8 mouse cellular contexts compared by ENCODE assay signal in the genomic region with DNA sequence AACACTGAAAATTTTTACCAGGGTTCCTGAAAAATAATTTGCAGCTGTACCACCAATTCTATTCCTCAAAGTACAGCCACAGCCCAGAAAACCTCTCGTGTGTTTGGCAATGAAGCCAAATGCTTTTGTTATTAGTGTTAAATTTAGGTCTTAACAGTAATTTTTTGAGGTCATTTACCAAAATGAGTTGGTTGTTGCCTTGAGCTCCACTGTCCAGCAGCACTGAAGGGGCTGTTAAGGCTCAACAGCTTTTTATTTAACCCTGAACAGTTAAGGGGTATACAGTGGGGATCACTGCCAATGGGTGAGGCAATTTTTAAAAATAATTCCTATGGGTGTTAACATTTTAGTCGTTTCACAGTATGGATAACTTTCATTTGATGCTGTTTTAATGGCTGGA. TPM values are rescaled to one million over a fixed set of nuclear protein-coding genes. Genes with fewer than 3 reads are reported as not detected.
DNase-seq lines count a peak whose midpoint lies in the region; ATAC-seq and TF ChIP-seq lines count a peak whose summit lies in the region.

No protein-coding gene starts in this region.

- peak overlapping the region; percentile 99; the same call in 1 of the 2 replicates for H3K4me3 ChIP-seq in heart, adult 2 months
- peak overlapping the region; percentile 81 to 96 (median 84) for H3K4me3 ChIP-seq in CH12.LX (replicated peaks in 1 of 3; ENCODE audit: low read depth in 2 of 3, low read length in 2 of 3, poor library complexity in 1 of 3)
- peak overlapping the region; percentile 91 for H3K4me3 ChIP-seq in forebrain, embryonic 14.5 days (ENCODE audit: low read depth, low read length)
- peak overlapping the region; percentile 84 for H3K4me3 ChIP-seq in liver, embryonic 15.5 days (replicated peaks)

- in situ Hi-C loops in CH12.LX (cut with MboI; ENCODE audit: low pct_ligation_motif_present, low pct_unique_long_range_greater_than_20kb, low sequenced_read_pairs), result no loop called here

- no peak for ATAC-seq in forebrain, embryonic 14.5 days
- no peak for ATAC-seq in liver, embryonic 15.5 days (ENCODE audit: insufficient read depth)
- ATAC-seq in inflammation-experienced regulatory T-cells, adult 6 months, result no peak

- no peaks in the 10 kb centered on the region for H3K9me3 ChIP-seq in CH12.LX (replicated peaks; ENCODE audit: low read length)
- no peaks in the 10 kb centered on the region for H3K9me3 ChIP-seq in forebrain, embryonic 14.5 days (replicated peaks; ENCODE audit: control insufficient read depth, low read length)
- H3K9me3 ChIP-seq in liver, embryonic 15.5 days (replicated peaks), result no peaks in the 10 kb centered on the region

- peak overlapping the region; percentile 87 for H3K27ac ChIP-seq in heart, adult 2 months
- H3K27ac ChIP-seq in CH12.LX (ENCODE audit: insufficient read depth, low read depth), result no peak overlapping the region
- H3K27ac ChIP-seq in forebrain, embryonic 14.5 days (ENCODE audit: low read depth, low read length), result peak overlapping the region; percentile 97; the same call in 1 of the 2 replicates
- peak overlapping the region; percentile 85; the same call in 1 of the 2 replicates for H3K27ac ChIP-seq in liver, embryonic 15.5 days (replicated peaks)

- no peak for TF ChIP-seq EP300 in heart, adult 2 months (IDR thresholded peaks at IDR 0.05; ENCODE audit: insufficient read depth, low read depth, low read length)
- no peak for TF ChIP-seq EP300 in CH12.LX (IDR thresholded peaks at IDR 0.05; ENCODE audit: low read length)

- TF ChIP-seq POLR2A in heart, adult 2 months (IDR thresholded peaks at IDR 0.05; ENCODE audit: insufficient read depth, low read depth, low read length), result no peak
- TF ChIP-seq POLR2A in CH12.LX (IDR thresholded peaks at IDR 0.05; ENCODE audit: low read depth, low read length), result no peak

- TF ChIP-seq CTCF in heart, adult 2 months (IDR thresholded peaks at IDR 0.05), result no peak
- no peak for TF ChIP-seq CTCF in CH12.LX (conservative IDR thresholded peaks at IDR 0.05 in 1 of 2, IDR thresholded peaks at IDR 0.05 in 1 of 2; ENCODE audit: low read depth in 2 of 2, low read length in 2 of 2)

- no peak for TF ChIP-seq RAD21 in CH12.LX (IDR thresholded peaks at IDR 0.05; ENCODE audit: low read depth, low read length)

- intact Hi-C loops in heart, adult 2 months (cut with DNase I), result loop anchor here (1.0 kb wide), 1 partner anchor 53 kb away; a partner anchor contains a TSS

- peaks cover 1% of the 10 kb centered on the region for H3K4me1 ChIP-seq in heart, adult 2 months (ENCODE audit: control insufficient read depth, insufficient read depth, low read length)
- H3K4me1 ChIP-seq in CH12.LX (ENCODE audit: control insufficient read depth in 1 of 2, insufficient read depth in 2 of 2), result peaks cover 0 to 38% of the 10 kb centered on the region in 2 experiments; a peak in 2 of 4 replicates
- peaks cover 7% of the 10 kb centered on the region for H3K4me1 ChIP-seq in forebrain, embryonic 14.5 days (ENCODE audit: control insufficient read depth, insufficient read depth, low read length)
- peaks cover 21% of the 10 kb centered on the region for H3K4me1 ChIP-seq in liver, embryonic 15.5 days (replicated peaks)

- dilution Hi-C loops in CH12.LX (cut with MboI; ENCODE audit: extremely low pct_ligation_motif_present, extremely low pct_unique_long_range_greater_than_20kb, low sequenced_read_pairs), result no loop called here

- peak overlapping the region; percentile 98 for H3K4me2 ChIP-seq in CH12.LX (ENCODE audit: insufficient read depth, low read depth, poor library complexity, severe bottlenecking)
- H3K4me2 ChIP-seq in forebrain, embryonic 14.5 days (ENCODE audit: low read length), result peak overlapping the region; percentile 82
- H3K4me2 ChIP-seq in liver, embryonic 15.5 days, result peak overlapping the region; percentile 96

- 19% methylated on average over 2 of the region's 2 CpGs for WGBS in heart, adult 2 months
- WGBS in forebrain, embryonic 14.5 days, result 17% methylated on average over 2 of the region's 2 CpGs
- WGBS in liver, embryonic 15.5 days (ENCODE audit: insufficient replicate concordance), result 21% methylated on average over 2 of the region's 2 CpGs

- no peaks in the 10 kb centered on the region for H3K27me3 ChIP-seq in heart, adult 2 months (ENCODE audit: control insufficient read depth, insufficient read depth, low read length)
- H3K27me3 ChIP-seq in CH12.LX (replicated peaks), result no peaks in the 10 kb centered on the region
- no peaks in the 10 kb centered on the region for H3K27me3 ChIP-seq in forebrain, embryonic 14.5 days (replicated peaks; ENCODE audit: control insufficient read depth, insufficient read depth, low read length)
- no peaks in the 10 kb centered on the region for H3K27me3 ChIP-seq in liver, embryonic 15.5 days

- H3K36me3 ChIP-seq in heart, adult 2 months (ENCODE audit: control insufficient read depth, insufficient read depth, low read length), result no peaks in the 10 kb centered on the region; the same call in none of the 2 replicates
- H3K36me3 ChIP-seq in CH12.LX (replicated peaks in 1 of 2; ENCODE audit: control insufficient read depth in 1 of 2, insufficient read depth in 1 of 2, low read length in 1 of 2), result peaks cover 17 to 52% of the 10 kb centered on the region in 2 experiments
- H3K36me3 ChIP-seq in forebrain, embryonic 14.5 days (ENCODE audit: control insufficient read depth, insufficient read depth, low read length), result peaks cover 19% of the 10 kb centered on the region
- peaks cover 21% of the 10 kb centered on the region for H3K36me3 ChIP-seq in liver, embryonic 15.5 days (replicated peaks)

- no peaks in the 10 kb centered on the region for H3K79me2 ChIP-seq in heart, adult 2 months (replicated peaks; ENCODE audit: control insufficient read depth, insufficient read depth, low read length)
- H3K79me2 ChIP-seq in CH12.LX (replicated peaks; ENCODE audit: control insufficient read depth, extremely low read depth, insufficient read depth, poor library complexity, severe bottlenecking), result peaks cover 21% of the 10 kb centered on the region

- DNase-seq in heart, adult 2 months, result no peak
- DNase-seq in heart, adult 8-10 months (ENCODE audit: low spot score), result no peak
- no peak for DNase-seq in CH12.LX (ENCODE audit: extremely low read depth)
- DNase-seq in forebrain, embryonic 14.5 days (ENCODE audit: low spot score), result no peak
- no peak for DNase-seq in urinary bladder, postnatal 10 days (ENCODE audit: low spot score)
- no peak for DNase-seq in layer of hippocampus, adult 8-10 months (ENCODE audit: low spot score in 2 of 2)

- no peak overlapping the region for H3K9ac ChIP-seq in heart, adult 2 months (ENCODE audit: low read depth, low read length)
- H3K9ac ChIP-seq in CH12.LX (ENCODE audit: insufficient read depth, low read depth), result peak overlapping the region; percentile 84
- peak overlapping the region; percentile 96 for H3K9ac ChIP-seq in forebrain, embryonic 14.5 days (ENCODE audit: low read length)
- peak overlapping the region; percentile 82 for H3K9ac ChIP-seq in liver, embryonic 15.5 days

TF ChIP-seq in CH12.LX, 34 proteins besides CTCF, POLR2A, EP300 and RAD21:
- TF ChIP-seq HCFC1 (IDR thresholded peaks at IDR 0.05; ENCODE audit: low read depth, low read length), result no peak
- no peak for TF ChIP-seq POLR2AphosphoS2 (IDR thresholded peaks at IDR 0.05; ENCODE audit: low read depth, low read length)
- TF ChIP-seq USF2 (conservative IDR thresholded peaks at IDR 0.05; ENCODE audit: low read depth, low read length), result no peak
- no peak for TF ChIP-seq ZC3H11A (IDR thresholded peaks at IDR 0.05; ENCODE audit: low read depth, low read length)
- no peak for TF ChIP-seq CHD2 (IDR thresholded peaks at IDR 0.05; ENCODE audit: low read length)
- TF ChIP-seq CHD1 (IDR thresholded peaks at IDR 0.05; ENCODE audit: low read depth, low read length), result 0 out of 2 replicates have a peak, but pooled peaks have one; percentile 9
- TF ChIP-seq SIN3A (IDR thresholded peaks at IDR 0.05; ENCODE audit: low read length), result no peak

RNA-seq across cellular contexts. Expression of a gene that starts 0.7 kb away (rescaled TPM):
- total RNA-seq in heart, adult 2 months (2021), result 1 to 10 TPM; 6.8 to 8.0 TPM
- polyA plus RNA-seq in heart, adult 2 months (2012; rRNA removed), result 1.9 and 4.5 TPM in 2 replicates
- total RNA-seq in heart, adult 8-10 months (2022), result 1 to 10 TPM; 4.9 to 6.9 (median 6.4) TPM
- total RNA-seq in CH12.LX (2012; rRNA removed) (21.2 and 27.3 TPM in 2 replicates), CH12.LX (2014; rRNA removed) (37.1 and 42.0 TPM in 2 replicates)
- polyA plus RNA-seq in CH12.LX (2012; ENCODE audit: insufficient read length, low read depth), result 41.2 and 42.4 TPM in 2 replicates
- polyA plus RNA-seq in forebrain, embryonic 14.5 days (2014; fragmentation: Nextera tagmentation; extraction: Ambion mirVana), result 30.9 and 35.3 TPM in 2 replicates
- 3.9 and 4.7 TPM in 2 replicates for polyA plus RNA-seq in liver, embryonic 15.5 days (2015; fragmentation: Nextera tagmentation; extraction: Ambion mirVana)
- 10 to 100 TPM; 10.1 to 13.8 (median 11.9) TPM for polyA plus RNA-seq in inflammation-experienced regulatory T-cells, adult 6 months (2017; shearing (Covaris generic))
- 10 to 100 TPM; 36.7 to 50.1 (median 41.6) TPM for total RNA-seq in layer of hippocampus, adult 8-10 months (2022)

RNA-seq across cellular contexts. Expression of a gene that starts 53.3 kb away (rescaled TPM):
- 1 to 10 TPM; 7.9 to 8.2 TPM for total RNA-seq in heart, adult 2 months (2021)
- 1.6 and 3.2 TPM in 2 replicates for polyA plus RNA-seq in heart, adult 2 months (2012; rRNA removed)
- 1 to 10 TPM; 5.6 to 8.1 (median 7.0) TPM for total RNA-seq in heart, adult 8-10 months (2022)
- total RNA-seq in CH12.LX (2012; rRNA removed) (13.0 and 13.4 TPM in 2 replicates), CH12.LX (2014; rRNA removed) (19.6 and 23.5 TPM in 2 replicates)
- 13.8 and 14.5 TPM in 2 replicates for polyA plus RNA-seq in CH12.LX (2012; ENCODE audit: insufficient read length, low read depth)
- 19.0 and 23.7 TPM in 2 replicates for polyA plus RNA-seq in forebrain, embryonic 14.5 days (2014; fragmentation: Nextera tagmentation; extraction: Ambion mirVana)
- polyA plus RNA-seq in liver, embryonic 15.5 days (2015; fragmentation: Nextera tagmentation; extraction: Ambion mirVana), result 3.7 and 3.8 TPM in 2 replicates
- 10 to 100 TPM; 10.5 to 11.8 (median 11.2) TPM for polyA plus RNA-seq in inflammation-experienced regulatory T-cells, adult 6 months (2017; shearing (Covaris generic))
- total RNA-seq in layer of hippocampus, adult 8-10 months (2022), result 10 to 100 TPM; 20.5 to 24.8 (median 21.9) TPM
